Mouse (Mus musculus): ENCODE measurements around the gene Krtap5-4. TPM values are rescaled to one million over a fixed set of nuclear protein-coding genes. Genes with fewer than 3 reads are reported as not detected.
"Not testable (repeated sequence)": the region's sequence is repeated elsewhere in the genome, so short reads cannot be mapped to it uniquely, and the experiment has no call there.

The Krtap5-4 gene
- polyA plus RNA-seq (2015; fragmentation: Nextera tagmentation; extraction: Ambion mirVana): not detected in 2 replicates

- H3K4me2 ChIP-seq (ENCODE audit: low read length): no peak within 1 kb of the TSS
- 71% methylated on average over 3 of the region's 3 CpGs for WGBS
- no peak within 1 kb of the TSS for H3K9ac ChIP-seq (ENCODE audit: low read depth, low read length)
- no peak within 1 kb of the TSS for H3K27ac ChIP-seq (ENCODE audit: low read depth, low read length)
- peaks cover 3% of the 10 kb centered on the region; the same call in 1 of the 2 replicates for H3K27me3 ChIP-seq (replicated peaks; ENCODE audit: control insufficient read depth, insufficient read depth, low read length)
- no peaks in the 10 kb centered on the region for H3K9me3 ChIP-seq (ENCODE audit: control insufficient read depth, low read length)
- no peaks in the 10 kb centered on the region for H3K36me3 ChIP-seq (ENCODE audit: control insufficient read depth, insufficient read depth, low read length)
- no peak within 1 kb of the TSS for H3K4me3 ChIP-seq (ENCODE audit: low read length)
- no peaks in the 10 kb centered on the region for H3K4me1 ChIP-seq (ENCODE audit: control insufficient read depth, insufficient read depth, low read depth, low read length)
- no peak for ATAC-seq
These were observed at the start of gene Krtap5-4 for GRCm38 (mm10) chr7:142303249-142303648. Krtap5-4 (plus strand) TSS chr7:142303549.

DNA sequence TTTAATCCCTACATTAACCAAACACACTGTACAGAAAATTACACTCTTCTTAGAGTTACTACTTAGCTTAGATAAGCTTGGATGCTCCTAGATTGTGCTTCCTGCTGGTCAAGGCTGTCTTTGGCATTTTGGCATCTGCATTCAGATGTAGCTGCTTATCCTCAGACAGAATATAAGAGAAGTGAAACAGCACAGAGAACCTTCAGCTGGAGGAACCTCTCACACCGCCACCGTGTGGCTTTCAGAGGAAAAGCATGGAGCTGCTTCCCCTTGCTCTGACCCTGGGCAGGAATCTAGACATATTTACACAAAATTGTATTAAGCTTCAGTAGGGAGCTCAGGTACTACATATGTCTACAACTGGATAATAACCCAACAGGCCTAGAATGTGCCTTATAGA, 47.8 kb upstream of the Krtap5-4 start:
- no peaks in the 10 kb centered on the region for H3K27me3 ChIP-seq (replicated peaks; ENCODE audit: control insufficient read depth, insufficient read depth, low read length)
- H3K4me1 ChIP-seq (ENCODE audit: control insufficient read depth, insufficient read depth, low read depth, low read length): no peaks in the 10 kb centered on the region
- no peak overlapping the region for H3K4me2 ChIP-seq (ENCODE audit: low read length)
- H3K36me3 ChIP-seq (ENCODE audit: control insufficient read depth, insufficient read depth, low read length): no peaks in the 10 kb centered on the region
- 0% methylated on average over 2 of the region's 2 CpGs for WGBS
- no peaks in the 10 kb centered on the region for H3K9me3 ChIP-seq (ENCODE audit: control insufficient read depth, low read length)
- peak; percentile 61; the same call in 1 of the 2 replicates for ATAC-seq
- H3K27ac ChIP-seq (ENCODE audit: low read depth, low read length): no peak overlapping the region
- no peak overlapping the region for H3K9ac ChIP-seq (ENCODE audit: low read depth, low read length)
- H3K4me3 ChIP-seq (ENCODE audit: low read length): no peak overlapping the region

GRCm38 (mm10) chr7:142258254-142258653, 45.1 kb upstream of the Krtap5-4 start, which contains the start of gene Gm2431:
Gm2431 (minus strand) TSS chr7:142258354.
- H3K36me3 ChIP-seq (ENCODE audit: control insufficient read depth, insufficient read depth, low read length); H3K27ac ChIP-seq (ENCODE audit: low read depth, low read length); H3K4me1 ChIP-seq (ENCODE audit: control insufficient read depth, insufficient read depth, low read depth, low read length); ATAC-seq; H3K27me3 ChIP-seq (replicated peaks; ENCODE audit: control insufficient read depth, insufficient read depth, low read length); H3K9ac ChIP-seq (ENCODE audit: low read depth, low read length); H3K4me2 ChIP-seq (ENCODE audit: low read length); H3K4me3 ChIP-seq (ENCODE audit: low read length); H3K9me3 ChIP-seq (ENCODE audit: control insufficient read depth, low read length): not testable (repeated sequence)
- 67% methylated on average over 1 of the region's 1 CpGs for WGBS

DNA sequence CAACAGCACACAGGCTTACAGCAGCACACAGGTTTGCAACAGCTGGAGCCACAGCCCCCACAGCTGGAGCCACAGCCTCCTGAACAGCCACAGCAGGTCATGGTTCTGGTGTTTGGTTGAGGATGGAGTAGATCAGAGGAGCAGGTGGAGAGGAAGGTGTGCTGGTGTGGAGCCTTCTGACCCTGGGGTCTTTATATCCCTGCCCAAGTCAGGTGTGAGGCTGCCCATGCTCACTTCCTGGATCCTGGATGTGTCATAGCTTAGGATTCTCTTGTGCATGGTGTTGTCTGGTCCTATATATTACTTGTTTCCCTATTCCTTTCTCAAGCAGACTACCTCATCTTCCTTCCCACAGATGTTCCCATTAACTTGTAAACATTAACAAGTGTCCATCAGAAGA, 29.1 kb upstream of the Krtap5-4 start, which contains the start of gene Gm4559:
Gm4559 (minus strand) TSS at position 101 of the 400 bp plus-strand sequence.
- not testable (repeated sequence) for H3K36me3 ChIP-seq (ENCODE audit: control insufficient read depth, insufficient read depth, low read length); H3K27ac ChIP-seq (ENCODE audit: low read depth, low read length); H3K4me2 ChIP-seq (ENCODE audit: low read length); H3K4me1 ChIP-seq (ENCODE audit: control insufficient read depth, insufficient read depth, low read depth, low read length); H3K9ac ChIP-seq (ENCODE audit: low read depth, low read length); ATAC-seq; H3K27me3 ChIP-seq (replicated peaks; ENCODE audit: control insufficient read depth, insufficient read depth, low read length); H3K9me3 ChIP-seq (ENCODE audit: control insufficient read depth, low read length); H3K4me3 ChIP-seq (ENCODE audit: low read length)

DNA sequence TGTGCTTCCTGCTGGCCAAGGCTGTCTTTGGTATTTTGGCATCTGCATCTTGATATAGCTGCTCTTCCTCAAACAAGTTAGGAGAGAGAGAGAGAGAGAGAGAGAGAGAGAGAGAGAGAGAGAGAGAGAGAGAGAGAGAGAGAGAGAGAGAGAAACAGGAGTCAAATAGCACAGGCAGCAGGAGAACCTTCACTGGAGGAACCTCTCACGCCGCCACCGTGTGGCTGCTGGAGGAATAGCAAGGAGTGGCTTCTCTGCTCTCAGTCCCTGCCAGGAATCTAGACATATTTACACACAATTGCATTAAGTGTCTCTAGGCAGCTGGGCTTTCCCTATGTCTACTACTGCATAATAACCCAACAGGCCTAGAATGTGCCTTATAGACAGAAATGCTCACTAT, 25.2 kb upstream of the Krtap5-4 start:
- H3K4me2 ChIP-seq (ENCODE audit: low read length); H3K4me1 ChIP-seq (ENCODE audit: control insufficient read depth, insufficient read depth, low read depth, low read length); H3K9ac ChIP-seq (ENCODE audit: low read depth, low read length); H3K4me3 ChIP-seq (ENCODE audit: low read length); H3K36me3 ChIP-seq (ENCODE audit: control insufficient read depth, insufficient read depth, low read length); H3K27me3 ChIP-seq (replicated peaks; ENCODE audit: control insufficient read depth, insufficient read depth, low read length); H3K9me3 ChIP-seq (ENCODE audit: control insufficient read depth, low read length); H3K27ac ChIP-seq (ENCODE audit: low read depth, low read length): not testable (repeated sequence)
- peak; percentile 77 for ATAC-seq
- 0% methylated on average over 3 of the region's 3 CpGs for WGBS

DNA sequence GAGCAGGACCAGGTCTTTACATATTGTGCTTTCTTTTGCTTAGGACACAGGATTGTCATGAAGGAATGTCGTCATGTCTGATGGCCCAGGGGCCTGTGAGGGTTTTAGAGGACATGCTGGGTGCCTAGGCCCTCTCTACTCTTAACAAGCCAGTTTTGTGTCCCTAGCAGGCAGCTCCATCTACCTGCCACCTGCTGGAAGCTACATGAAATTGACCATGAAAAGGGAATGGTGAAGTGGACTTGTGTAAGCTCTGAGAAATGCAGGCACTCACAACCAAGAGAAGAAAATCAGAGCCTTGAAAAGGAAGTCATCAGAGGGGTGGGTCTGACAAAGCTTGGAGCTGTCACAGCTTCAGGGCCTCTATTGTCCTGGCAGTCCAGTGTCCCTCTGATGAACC, 24.1 kb upstream of the Krtap5-4 start:
- not testable (repeated sequence) for H3K36me3 ChIP-seq (ENCODE audit: control insufficient read depth, insufficient read depth, low read length); H3K27ac ChIP-seq (ENCODE audit: low read depth, low read length); H3K9me3 ChIP-seq (ENCODE audit: control insufficient read depth, low read length); H3K27me3 ChIP-seq (replicated peaks; ENCODE audit: control insufficient read depth, insufficient read depth, low read length); ATAC-seq; H3K4me1 ChIP-seq (ENCODE audit: control insufficient read depth, insufficient read depth, low read depth, low read length); H3K4me3 ChIP-seq (ENCODE audit: low read length); H3K9ac ChIP-seq (ENCODE audit: low read depth, low read length); H3K4me2 ChIP-seq (ENCODE audit: low read length)
- WGBS: 71% methylated on average over 1 of the region's 1 CpGs

- WGBS: 37% methylated on average over 2 of the region's 2 CpGs
- not testable (repeated sequence) for H3K4me3 ChIP-seq (ENCODE audit: low read length); H3K27ac ChIP-seq (ENCODE audit: low read depth, low read length); H3K9me3 ChIP-seq (ENCODE audit: control insufficient read depth, low read length); ATAC-seq; H3K27me3 ChIP-seq (replicated peaks; ENCODE audit: control insufficient read depth, insufficient read depth, low read length); H3K4me2 ChIP-seq (ENCODE audit: low read length); H3K9ac ChIP-seq (ENCODE audit: low read depth, low read length); H3K36me3 ChIP-seq (ENCODE audit: control insufficient read depth, insufficient read depth, low read length)
- H3K4me1 ChIP-seq (ENCODE audit: control insufficient read depth, insufficient read depth, low read depth, low read length): peaks cover 10% of the 10 kb centered on the region
These were observed 20.5 kb upstream of the Krtap5-4 start for GRCm38 (mm10) chr7:142282847-142283246.

- peak overlapping the region; percentile 68 for H3K27ac ChIP-seq (ENCODE audit: low read depth, low read length)
- H3K4me2 ChIP-seq (ENCODE audit: low read length): peak overlapping the region; percentile 93
- peak; percentile 70 for ATAC-seq
- H3K27me3 ChIP-seq (replicated peaks; ENCODE audit: control insufficient read depth, insufficient read depth, low read length): no peaks in the 10 kb centered on the region
- WGBS: under 1% methylated on average over 38 of the region's 38 CpGs
- peak overlapping the region; percentile 71 for H3K4me3 ChIP-seq (ENCODE audit: low read length)
- H3K4me1 ChIP-seq (ENCODE audit: control insufficient read depth, insufficient read depth, low read depth, low read length): peaks cover 10% of the 10 kb centered on the region
- H3K36me3 ChIP-seq (ENCODE audit: control insufficient read depth, insufficient read depth, low read length): no peaks in the 10 kb centered on the region
- H3K9me3 ChIP-seq (ENCODE audit: control insufficient read depth, low read length): no peaks in the 10 kb centered on the region
- H3K9ac ChIP-seq (ENCODE audit: low read depth, low read length): peak overlapping the region; percentile 62
These were observed 19.2 kb upstream of the Krtap5-4 start for GRCm38 (mm10) chr7:142284023-142284591.

- peak; percentile 82 for ATAC-seq
- no peaks in the 10 kb centered on the region for H3K27me3 ChIP-seq (replicated peaks; ENCODE audit: control insufficient read depth, insufficient read depth, low read length)
- H3K9me3 ChIP-seq (ENCODE audit: control insufficient read depth, low read length): no peaks in the 10 kb centered on the region
- peak overlapping the region; percentile 71 for H3K4me3 ChIP-seq (ENCODE audit: low read length)
- no peaks in the 10 kb centered on the region for H3K36me3 ChIP-seq (ENCODE audit: control insufficient read depth, insufficient read depth, low read length)
- under 1% methylated on average over 19 of the region's 19 CpGs for WGBS
- peak overlapping the region; percentile 68 for H3K27ac ChIP-seq (ENCODE audit: low read depth, low read length)
- peaks cover 10% of the 10 kb centered on the region for H3K4me1 ChIP-seq (ENCODE audit: control insufficient read depth, insufficient read depth, low read depth, low read length)
- H3K4me2 ChIP-seq (ENCODE audit: low read length): peak overlapping the region; percentile 93
- H3K9ac ChIP-seq (ENCODE audit: low read depth, low read length): peak overlapping the region; percentile 62
These were observed 18.7 kb upstream of the Krtap5-4 start for GRCm38 (mm10) chr7:142284615-142285080.

All from hindbrain, embryonic 16.5 days (tissue).